8 mouse cellular contexts compared by ENCODE assay signal in genomic region chrX:166971721-166972120, GRCm38 (mm10).
DNase-seq lines count a peak whose midpoint lies in the region; ATAC-seq and TF ChIP-seq lines count a peak whose summit lies in the region.

No protein-coding gene starts in this region.

- H3K4me1 ChIP-seq in forebrain, postnatal 0 days (ENCODE audit: insufficient read depth): no peaks in the 10 kb centered on the region
- H3K4me1 ChIP-seq in limb, embryonic 15.5 days: no peaks in the 10 kb centered on the region

- no peak for TF ChIP-seq CTCF in forebrain, postnatal 0 days (IDR thresholded peaks at IDR 0.05; ENCODE audit: low read depth)

- H3K27me3 ChIP-seq in forebrain, postnatal 0 days (ENCODE audit: insufficient read depth, low read length): no peaks in the 10 kb centered on the region
- no peaks in the 10 kb centered on the region for H3K27me3 ChIP-seq in limb, embryonic 15.5 days

- DNase-seq in cerebellum, postnatal 10 days: peak; percentile 2 to 6
- DNase-seq in cerebellum, postnatal 4 days (ENCODE audit: low spot score in 2 of 2): no peak
- DNase-seq in 3T3-L1 (ENCODE audit: low read depth, low spot score): peak; percentile 80
- DNase-seq in forebrain, postnatal 0 days: peak; percentile 18
- DNase-seq in neural tube, embryonic 10.5 days (ENCODE audit: extremely low spot score, low spot score): no peak
- DNase-seq in ovary, postnatal 10 days (ENCODE audit: low spot score): no peak

- H3K9me3 ChIP-seq in forebrain, postnatal 0 days (ENCODE audit: low read length): no peaks in the 10 kb centered on the region
- no peaks in the 10 kb centered on the region for H3K9me3 ChIP-seq in limb, embryonic 15.5 days

- no peak overlapping the region for H3K4me2 ChIP-seq in forebrain, postnatal 0 days (ENCODE audit: low read depth)
- H3K4me2 ChIP-seq in limb, embryonic 15.5 days: no peak overlapping the region

- H3K27ac ChIP-seq in forebrain, postnatal 0 days (ENCODE audit: low read depth, low read length): no peak overlapping the region
- H3K27ac ChIP-seq in limb, embryonic 15.5 days: peak overlapping the region; percentile 57; the same call in 1 of the 2 replicates

- WGBS in forebrain, postnatal 0 days: 17% methylated on average over 1 of the region's 1 CpGs
- 30% methylated on average over 1 of the region's 1 CpGs for WGBS in limb, embryonic 15.5 days

- H3K9ac ChIP-seq in forebrain, postnatal 0 days: no peak overlapping the region
- no peak overlapping the region for H3K9ac ChIP-seq in limb, embryonic 15.5 days

- no peaks in the 10 kb centered on the region for H3K36me3 ChIP-seq in forebrain, postnatal 0 days (ENCODE audit: insufficient read depth)
- no peaks in the 10 kb centered on the region for H3K36me3 ChIP-seq in limb, embryonic 15.5 days

- ATAC-seq in forebrain, postnatal 0 days: no peak; the same call in 1 of the 2 replicates
- no peak for ATAC-seq in limb, embryonic 15.5 days (ENCODE audit: insufficient number of reproducible peaks, low FRiP score, low TSS enrichment, low read depth)
- no peak for ATAC-seq in monocyte, adult 5-6 weeks (replicated peaks; ENCODE audit: insufficient number of reproducible peaks, low FRiP score, low TSS enrichment, poor library complexity, severe bottlenecking)

- no peak overlapping the region for H3K4me3 ChIP-seq in forebrain, postnatal 0 days (ENCODE audit: low read depth, low read length)
- no peak overlapping the region for H3K4me3 ChIP-seq in limb, embryonic 15.5 days

Comparison
In these comparisons a context has a peak if more than half of its experiments do, and no peak if none do; other contexts are left out.
1. DNase-seq: peak in cerebellum, postnatal 10 days (2 of 2), 3T3-L1 (single experiment) and forebrain, postnatal 0 days (single experiment); none in cerebellum, postnatal 4 days (0 of 2), neural tube, embryonic 10.5 days (single experiment) and ovary, postnatal 10 days (single experiment).